Mouse (Mus musculus) liver, adult 2 months (tissue): ENCODE data around the gene Mapk9. TPM values are rescaled to one million over a fixed set of nuclear protein-coding genes. Genes with fewer than 3 reads are reported as not detected.

Source experiments
- DNase-seq: peaks from one replicate; pipeline ENCODE4 v3.0.0-alpha.2; 2011; ENCODE audit warnings: low read depth, low spot score; ENCODE audit errors: extremely low read depth
- H3K27ac ChIP-seq: fragments of 200-500 bp; replicated peaks from 2 replicates; pipeline ENCODE4 v1.5.1; 2012; ENCODE audit warnings: low read depth, mild to moderate bottlenecking, control low read depth, inconsistent platforms, low read length; ENCODE audit not compliant: insufficient read depth
- H3K27me3 ChIP-seq: fragments of 200-500 bp; 2 replicates; pipeline ENCODE4 v1.6.1; 2012; ENCODE audit warnings: mild to moderate bottlenecking, moderate library complexity, low read length, inconsistent platforms; ENCODE audit not compliant: control insufficient read depth, insufficient read depth
- H3K36me3 ChIP-seq: fragments of 200-500 bp; 2 replicates; pipeline ENCODE4 v1.6.1; 2012; ENCODE audit warnings: low read length, inconsistent platforms; ENCODE audit not compliant: control insufficient read depth, insufficient read depth
- H3K4me1 ChIP-seq: fragments of 200-500 bp; 2 replicates; pipeline ENCODE4 v1.6.1; 2011; ENCODE audit warnings: low read length; ENCODE audit not compliant: control insufficient read depth, insufficient read depth
- H3K4me3 ChIP-seq: fragments of 200-500 bp; 2 replicates; pipeline ENCODE4 v1.5.1; 2011; ENCODE audit warnings: low read depth, mild to moderate bottlenecking, control low read depth, low read length, moderate library complexity; ENCODE audit not compliant: insufficient read depth
- H3K79me2 ChIP-seq: fragments of 200-500 bp; 2 replicates; pipeline ENCODE4 v1.6.1; 2012; ENCODE audit warnings: inconsistent platforms, mild to moderate bottlenecking, low read length, moderate library complexity; ENCODE audit not compliant: control insufficient read depth, insufficient read depth
- H3K9ac ChIP-seq: fragments of 200-500 bp; 2 replicates; pipeline ENCODE4 v1.6.1; 2012; ENCODE audit warnings: low read depth, mild to moderate bottlenecking, control low read depth, inconsistent platforms, low read length
- CTCF ChIP-seq: fragments of 200-500 bp; IDR thresholded peaks from 2 replicates; pipeline ENCODE4 v1.5.1; 2011; ENCODE audit warnings: low read depth, low read length, control low read depth
- POLR2A ChIP-seq: fragments of 200-500 bp; IDR thresholded peaks from 2 replicates; pipeline ENCODE4 v1.6.1; 2011; ENCODE audit warnings: low read length, control low read depth; ENCODE audit not compliant: insufficient read depth; ENCODE audit errors: extremely low read depth
- WGBS: fragments of 180-500 bp; shearing (Covaris S2); methylation state at CpG from one replicate; pipeline ENCODE4 v1.1.7; 2018; 5-methylcytosine and 5-hydroxymethylcytosine counted together
- polyA plus RNA-seq: library from polyadenylated mRNA; depleted of rRNA; stranded (reverse); fragments of >200 nt; gene quantifications from 2 replicates; pipeline ENCODE4 v1.2.3, GENCODE M21; 2012; rRNA removed
- total RNA-seq: library from RNA; depleted of rRNA; stranded (reverse); fragments of >200 nt; gene quantifications from 2 replicates; pipeline ENCODE4 v1.2.3, GENCODE M21; 2014; rRNA removed

Gene Mapk9
- total and polyA plus RNA-seq, 2 experiments = 15.6 to 25.9 TPM

DNA sequence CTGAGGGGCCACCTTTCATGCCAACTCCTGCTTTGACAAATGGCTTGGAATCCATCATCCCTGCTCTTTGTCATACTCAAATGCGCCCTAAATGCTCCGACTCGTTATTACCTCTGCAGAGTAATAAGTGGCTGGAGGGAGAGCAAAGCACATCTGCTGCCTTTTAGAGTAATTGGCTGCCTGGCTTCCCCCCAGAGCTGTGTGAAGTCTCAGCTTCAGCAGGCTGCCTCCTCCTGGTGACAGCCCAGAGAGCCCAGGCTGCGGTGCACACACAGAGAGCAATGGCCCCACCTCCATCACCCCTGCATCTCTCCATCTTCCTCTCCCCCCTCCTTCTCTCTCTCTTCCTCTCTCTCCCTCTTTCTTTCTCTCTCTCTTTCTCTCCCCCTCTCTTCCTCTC lies 80.6 kb downstream of the Mapk9 start:
- H3K27ac ChIP-seq = no peak overlapping the region
- 61% methylated on average over 4 of the region's 4 CpGs for WGBS
- TF ChIP-seq POLR2A (no peak), CTCF (no peak)
- no peaks in the 10 kb centered on the region for H3K79me2 ChIP-seq
- DNase-seq = no peak
- peaks cover 8% of the 10 kb centered on the region; the same call in 1 of the 2 replicates for H3K27me3 ChIP-seq
- H3K4me3 ChIP-seq = no peak overlapping the region
- no peaks in the 10 kb centered on the region for H3K36me3 ChIP-seq
- no peak overlapping the region for H3K9ac ChIP-seq
- H3K4me1 ChIP-seq = no peaks in the 10 kb centered on the region

GRCm38 (mm10) chr11:49927670-49928069 lies 81.1 kb downstream of the Mapk9 start:
- Histone ChIP-seq H3K79me2 (no peaks in the 10 kb centered on the region), H3K36me3 (no peaks in the 10 kb centered on the region), H3K9ac (no peak overlapping the region), H3K4me1 (no peaks in the 10 kb centered on the region), H3K4me3 (no peak overlapping the region), H3K27ac (no peak overlapping the region), H3K27me3 (0 out of 2 replicates have a peak, but pooled peaks cover 8% of the 10 kb centered on the region)
- 85% methylated on average over 6 of the region's 6 CpGs for WGBS
- DNase-seq = no peak
- TF ChIP-seq CTCF (no peak), POLR2A (no peak)

- no peak for DNase-seq
- H3K27me3 ChIP-seq = 0 out of 2 replicates have a peak, but pooled peaks cover 8% of the 10 kb centered on the region
- no peaks in the 10 kb centered on the region for H3K79me2 ChIP-seq
- TF ChIP-seq POLR2A (no peak), CTCF (no peak)
- H3K4me1 ChIP-seq = no peaks in the 10 kb centered on the region
- no peak overlapping the region for H3K27ac ChIP-seq
- H3K9ac ChIP-seq = no peak overlapping the region
- WGBS = 63% methylated on average over 5 of the region's 5 CpGs
- no peak overlapping the region for H3K4me3 ChIP-seq
- no peaks in the 10 kb centered on the region for H3K36me3 ChIP-seq
Observed at GRCm38 (mm10) chr11:49931037-49931625, 84.6 kb downstream of the Mapk9 start.

- no peaks in the 10 kb centered on the region for H3K4me1 ChIP-seq
Observed at GRCm38 (mm10) chr11:49931853-49932252, 85.3 kb downstream of the Mapk9 start.

GRCm38 (mm10) chr11:49933811-49934210 lies 87.3 kb downstream of the Mapk9 start:
- no peak overlapping the region for H3K27ac ChIP-seq
- no peaks in the 10 kb centered on the region for H3K79me2 ChIP-seq
- DNase-seq = no peak
- no peak overlapping the region for H3K9ac ChIP-seq
- H3K4me3 ChIP-seq = no peak overlapping the region
- TF ChIP-seq CTCF (no peak), POLR2A (no peak)
- H3K36me3 ChIP-seq = no peaks in the 10 kb centered on the region
- 72% methylated on average over 1 of the region's 1 CpGs for WGBS
- no peaks in the 10 kb centered on the region for H3K4me1 ChIP-seq
- no peaks in the 10 kb centered on the region for H3K27me3 ChIP-seq

More at GRCm38 (mm10) chr11:49931853-49932252, 85.3 kb downstream of the Mapk9 start:
- no peak for TF ChIP-seq POLR2A
- no peak for TF ChIP-seq CTCF
- Histone ChIP-seq H3K9ac (no peak overlapping the region), H3K36me3 (no peaks in the 10 kb centered on the region), H3K4me3 (no peak overlapping the region), H3K27ac (no peak overlapping the region), H3K27me3 (0 out of 2 replicates have a peak, but pooled peaks cover 7% of the 10 kb centered on the region), H3K79me2 (no peaks in the 10 kb centered on the region)
- DNase-seq = no peak
- 60% methylated on average over 7 of the region's 7 CpGs for WGBS

DNA sequence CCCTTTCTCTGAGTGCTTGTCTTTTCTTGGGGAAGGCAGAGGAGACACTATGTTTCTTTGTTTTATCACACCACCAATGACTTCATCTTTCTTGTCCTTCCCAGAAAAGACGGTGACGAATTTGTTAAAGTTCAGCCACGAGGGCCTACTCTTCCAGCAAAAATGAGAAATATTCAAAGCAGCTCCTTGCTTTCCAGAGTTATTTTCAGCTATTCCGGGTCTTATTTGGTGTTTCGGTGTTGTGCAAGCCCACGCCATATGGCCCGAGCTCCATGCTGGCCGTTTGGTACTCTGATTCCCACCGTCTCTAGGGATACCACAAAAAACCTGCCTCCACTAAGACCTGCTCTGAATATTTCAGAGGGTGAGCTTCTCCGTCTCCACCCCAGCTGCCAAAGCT lies 87.8 kb downstream of the Mapk9 start:
- Histone ChIP-seq H3K36me3 (no peaks in the 10 kb centered on the region), H3K4me3 (no peak overlapping the region), H3K27ac (no peak overlapping the region), H3K9ac (no peak overlapping the region), H3K79me2 (no peaks in the 10 kb centered on the region), H3K27me3 (no peaks in the 10 kb centered on the region), H3K4me1 (no peaks in the 10 kb centered on the region)
- TF ChIP-seq CTCF (no peak), POLR2A (no peak)
- no peak for DNase-seq
- WGBS = 80% methylated on average over 10 of the region's 10 CpGs

Other genes with a start within 250 kb of the Mapk9 start
- gene Flt4, start 237.5 kb upstream of the Mapk9 start, total RNA-seq = 7.8 and 13.6 TPM in 2 replicates
- 7.5 and 9.8 TPM in 2 replicates for gene Flt4, start 237.5 kb upstream of the Mapk9 start, polyA plus RNA-seq
- not detected in 2 replicates for gene Scgb3a1, start 183.1 kb upstream of the Mapk9 start, total RNA-seq
- 0.22 TPM in 1 of 2 replicates, not detected in the other for gene Scgb3a1, start 183.1 kb upstream of the Mapk9 start, polyA plus RNA-seq
- 20.7 and 22.8 TPM in 2 replicates for gene Cnot6, start 134.0 kb upstream of the Mapk9 start, total RNA-seq
- 6.0 and 6.4 TPM in 2 replicates for gene Cnot6, start 134.0 kb upstream of the Mapk9 start, polyA plus RNA-seq
- gene Gfpt2, start 52.6 kb upstream of the Mapk9 start, total RNA-seq = 0.28 and 0.34 TPM in 2 replicates
- 0.20 and 0.22 TPM in 2 replicates for gene Gfpt2, start 52.6 kb upstream of the Mapk9 start, polyA plus RNA-seq
- not detected in 2 replicates for gene Rasgef1c, start 55.1 kb downstream of the Mapk9 start, total RNA-seq
- not detected in 2 replicates for gene Rasgef1c, start 55.1 kb downstream of the Mapk9 start, polyA plus RNA-seq
- 98.3 and 111 TPM in 2 replicates for gene Rnf130, start 178.6 kb downstream of the Mapk9 start, total RNA-seq
- 66.7 and 74.0 TPM in 2 replicates for gene Rnf130, start 178.6 kb downstream of the Mapk9 start, polyA plus RNA-seq